Mouse (Mus musculus) heart, postnatal 14 days (tissue): ENCODE results near the gene Aqp8. TPM values are rescaled to one million over a fixed set of nuclear protein-coding genes. Genes with fewer than 3 reads are reported as not detected.

Experiments used
- DNase-seq, 2 experiments: peaks; one replicate each; pipeline ENCODE4 v3.0.0; 2021 to 2022
- intact Hi-C: fragments of 180-260 bp; cut with DNase I; formaldehyde crosslinking; loops from one replicate; pipeline ENCODE4 v1.15.1; 2025
- total RNA-seq, 2 experiments: library from RNA; stranded (reverse); gene quantifications; 2 replicates each; pipeline ENCODE4 v1.2.3; 2021

The Aqp8 gene
- total RNA-seq, 2 experiments from 2014 or later = 0.98 to 2.0 TPM

- peak; percentile 74 to 86 for DNase-seq
- intact Hi-C loops = loop anchor here (1.0 to 10.0 kb wide), 6 partner anchors 67 to 1001 kb away; no protein-coding TSS in a partner anchor
These were observed 3.7 kb downstream of the Aqp8 start for GRCm38 (mm10) chr7:123465692-123466387.

- no peak for DNase-seq
- intact Hi-C loops = loop anchor here (5.0 to 10.0 kb wide), 3 partner anchors 171 to 1003 kb away; no protein-coding TSS in a partner anchor
These were observed 5.9 kb downstream of the Aqp8 start for GRCm38 (mm10) chr7:123467961-123468360.

GRCm38 (mm10) chr7:123487703-123488102, 25.6 kb downstream of the Aqp8 start:
- no peak for DNase-seq
- intact Hi-C loops = no loop called here

GRCm38 (mm10) chr7:123499481-123500238, 37.6 kb downstream of the Aqp8 start:
- no peak for DNase-seq
- intact Hi-C loops = no loop called here

GRCm38 (mm10) chr7:123500239-123501219, 38.4 kb downstream of the Aqp8 start, which contains the start of gene Zkscan2:
Zkscan2 (minus strand) TSS chr7:123500449.
- peak; percentile 47 to 56 for DNase-seq
- intact Hi-C loops = no loop called here

- intact Hi-C loops = no loop called here
- DNase-seq = peak; percentile 57 to 72
These were observed 41.3 kb downstream of the Aqp8 start for GRCm38 (mm10) chr7:123503358-123503757.

- DNase-seq = no peak
- intact Hi-C loops = no loop called here
These were observed 45.9 kb downstream of the Aqp8 start for GRCm38 (mm10) chr7:123507946-123508345.

Other genes with a start within 250 kb of the Aqp8 start
- not detected for gene Slc5a11, start 247.5 kb upstream of the Aqp8 start, total RNA-seq
- 10 to 100 TPM; 25.0 to 25.3 TPM for gene Lcmt1, start 92.5 kb upstream of the Aqp8 start, total RNA-seq
- gene Arhgap17, start 92.4 kb upstream of the Aqp8 start, total RNA-seq = 10 to 100 TPM; 17.6 to 25.0 TPM
- under 1 TPM; 0.32 to 0.36 TPM for gene Zkscan2, start 38.2 kb downstream of the Aqp8 start, total RNA-seq